Mouse (Mus musculus) cerebellum, adult 8-10 months (tissue): Measurements from ENCODE around the gene Erf.
A peak's percentile ranks its signal among the peaks of the same experiment; 100 is the strongest.

ENCODE experiments used
- DNase-seq: peaks from one replicate; pipeline ENCODE4 v3.0.0; 2022

Erf gene

DNA sequence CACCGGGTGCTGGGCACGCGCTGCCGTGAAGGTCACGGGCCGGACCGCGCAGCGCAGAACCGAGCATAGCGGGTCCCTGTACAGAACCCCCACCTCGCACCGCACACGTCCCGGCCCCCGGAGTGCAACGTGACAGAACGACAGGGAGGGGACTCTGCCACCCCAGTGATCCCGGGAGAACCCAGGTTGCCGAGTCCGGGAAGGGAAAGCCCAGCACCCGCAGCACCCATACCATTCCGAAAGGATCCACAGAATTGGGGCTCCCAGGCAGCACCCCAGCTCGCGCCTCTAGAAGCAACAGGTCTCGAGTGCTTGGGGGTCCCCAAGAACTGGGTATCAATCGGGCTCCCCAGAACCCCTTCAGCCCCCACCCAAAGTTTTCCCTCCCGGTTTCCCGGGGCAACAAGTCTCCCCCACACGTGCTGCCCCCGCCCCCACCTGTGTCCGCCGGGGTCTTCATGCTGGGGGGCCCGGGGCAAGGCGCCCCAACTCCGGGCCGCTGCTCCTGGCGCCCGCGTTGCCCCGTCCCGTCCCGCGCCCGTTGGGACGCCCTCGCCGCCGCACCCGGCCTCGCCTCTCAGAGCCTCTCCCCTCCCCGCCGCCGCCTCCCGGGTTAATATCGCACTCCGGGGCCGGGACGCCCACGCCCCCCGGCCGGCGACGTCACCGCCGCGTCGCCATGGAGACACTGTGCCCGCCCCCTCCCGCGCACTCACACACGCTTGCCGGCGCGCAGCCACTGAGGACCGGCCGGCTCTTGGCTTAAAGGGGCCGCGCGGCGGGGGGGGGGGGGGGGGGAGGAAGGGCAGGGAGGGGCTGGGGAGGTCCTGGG is at the start of gene Erf:
Gene Erf, minus strand, starts transcription at position 621 of the 832 bp plus-strand sequence.
- DNase-seq = peak; percentile 88

- peak; percentile 88 for DNase-seq
Measured at GRCm38 (mm10) chr7:25297454-25298325, 47.1 kb upstream of the Erf start, which contains the start of gene Pafah1b3. Gene Pafah1b3, minus strand, starts transcription at chr7:25297986.

DNA sequence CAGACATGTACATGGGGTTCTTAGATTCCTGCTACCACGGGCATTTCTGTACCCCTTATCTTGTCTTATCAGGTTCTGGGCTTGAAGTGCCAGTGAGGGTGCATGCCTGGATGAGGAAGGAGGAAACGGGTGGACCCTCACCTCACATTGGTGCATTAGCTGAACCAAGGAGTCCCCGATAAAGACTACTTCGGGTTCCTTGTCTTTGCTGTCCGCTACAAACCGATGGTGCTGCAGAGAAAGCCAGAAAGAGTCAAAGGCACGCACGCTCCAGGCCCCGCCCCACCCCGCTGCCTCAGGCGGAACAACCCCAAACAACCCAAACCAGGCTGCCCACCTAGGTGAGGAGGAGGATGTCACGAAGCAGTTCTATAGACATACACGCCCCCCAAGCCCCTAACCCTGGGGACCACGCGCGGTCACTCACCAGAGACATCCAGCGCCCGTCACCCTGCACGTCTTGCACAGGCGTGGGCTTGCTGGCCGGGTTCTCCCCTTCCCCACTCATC is 46.4 kb upstream of the Erf start:
- no peak for DNase-seq

DNA sequence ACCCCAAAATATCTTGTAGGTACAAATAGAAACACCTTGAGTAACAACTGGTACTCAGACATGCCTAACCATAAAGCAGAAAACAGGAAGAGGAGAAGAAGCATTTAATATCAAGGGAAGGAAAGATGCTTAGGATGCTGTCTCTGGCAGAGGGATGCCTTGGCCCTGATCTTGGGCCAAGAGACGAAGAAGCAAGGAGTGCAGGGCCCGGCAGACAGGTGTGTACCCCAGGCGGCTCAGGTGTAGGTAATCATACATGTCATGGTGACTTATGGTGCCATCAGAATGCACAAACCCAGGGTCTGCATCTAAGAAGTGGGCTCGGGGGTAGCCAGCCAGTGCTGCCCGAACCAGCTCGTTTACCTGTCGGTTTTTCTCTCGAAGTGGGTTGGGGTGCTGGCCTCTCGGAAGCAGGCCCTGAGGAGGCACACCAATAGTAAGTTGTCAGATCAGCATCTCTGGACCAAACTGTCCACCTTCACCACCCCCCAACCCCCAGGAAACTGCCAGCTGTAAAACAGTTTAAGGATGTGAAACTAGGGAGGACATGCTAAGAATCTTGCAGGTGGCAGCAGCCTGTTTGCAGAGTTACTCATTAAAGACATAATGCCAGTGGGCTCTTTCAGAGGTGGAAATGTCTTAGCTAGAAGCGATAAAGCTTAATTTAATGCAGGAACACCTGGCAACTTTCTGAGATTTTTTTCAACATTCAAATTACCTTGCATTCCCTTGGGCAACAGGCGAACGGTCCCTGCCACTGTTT is 44.6 kb upstream of the Erf start:
- no peak for DNase-seq

GRCm38 (mm10) chr7:25294495-25294894 is 43.9 kb upstream of the Erf start:
- DNase-seq = no peak

- DNase-seq = no peak
Measured at GRCm38 (mm10) chr7:25293191-25293739, 42.7 kb upstream of the Erf start.

- no peak for DNase-seq
Measured at GRCm38 (mm10) chr7:25292107-25292506, 41.5 kb upstream of the Erf start.

DNA sequence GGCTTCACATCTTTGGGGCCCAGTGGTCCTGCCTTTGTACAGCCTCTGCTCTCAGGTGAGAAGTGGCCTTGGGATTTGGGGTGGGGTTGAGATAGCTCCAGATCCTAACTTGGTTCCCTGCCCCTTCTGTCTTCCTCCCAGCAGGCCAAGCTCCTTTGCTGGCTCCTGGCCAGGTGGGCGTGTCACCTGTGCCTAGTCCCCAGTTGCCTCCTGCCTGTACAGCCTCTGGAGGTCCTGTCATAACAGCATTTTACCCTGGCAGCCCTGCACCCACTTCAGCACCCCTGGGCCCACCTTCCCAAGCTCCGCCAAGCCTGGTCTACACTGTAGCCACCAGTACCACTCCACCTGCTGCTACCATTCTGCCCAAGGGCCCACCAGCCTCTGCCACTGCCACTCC is 40.4 kb upstream of the Erf start:
- peak; percentile 51 for DNase-seq

DNA sequence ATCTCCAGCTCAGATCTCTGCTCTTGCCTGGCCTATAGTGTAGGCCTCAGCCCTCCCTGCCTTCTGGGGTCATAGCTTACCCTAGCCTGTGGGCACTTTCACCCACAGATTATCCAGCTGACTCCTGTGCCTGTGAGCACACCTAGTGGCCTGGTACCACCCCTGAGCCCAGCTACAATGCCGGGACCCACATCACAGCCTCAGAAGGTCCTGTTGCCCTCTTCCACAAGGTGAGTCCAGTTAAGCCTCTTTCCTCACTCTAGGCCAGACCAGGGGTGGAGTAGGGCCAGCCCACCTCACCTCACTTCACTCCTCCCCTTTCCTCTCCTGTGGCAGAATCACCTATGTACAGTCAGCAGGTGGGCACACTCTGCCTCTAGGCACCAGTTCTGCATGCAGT is 39.9 kb upstream of the Erf start:
- DNase-seq = no peak

DNA sequence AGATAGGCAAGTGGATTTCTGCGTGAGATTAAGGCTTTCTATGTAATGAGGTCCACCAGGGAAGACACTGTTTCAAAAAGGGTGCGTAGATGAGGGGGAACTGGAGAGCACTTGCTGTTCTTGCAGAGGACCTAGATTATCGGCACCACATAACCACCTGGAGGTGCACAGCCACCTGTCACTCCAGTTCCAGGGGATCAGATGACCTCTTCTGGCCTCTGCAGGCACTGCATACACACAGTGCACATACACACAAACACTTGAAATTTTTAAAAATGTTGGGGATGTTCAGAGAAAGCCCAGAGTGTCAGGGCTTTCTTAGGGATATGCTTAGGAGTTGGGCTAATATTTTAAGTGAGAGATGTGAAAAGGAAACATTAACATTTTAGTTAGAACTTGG is 39.4 kb upstream of the Erf start:
- DNase-seq = no peak

GRCm38 (mm10) chr7:25288721-25289120 is 38.2 kb upstream of the Erf start:
- no peak for DNase-seq

GRCm38 (mm10) chr7:25288011-25288410 is 37.5 kb upstream of the Erf start:
- DNase-seq = no peak

DNA sequence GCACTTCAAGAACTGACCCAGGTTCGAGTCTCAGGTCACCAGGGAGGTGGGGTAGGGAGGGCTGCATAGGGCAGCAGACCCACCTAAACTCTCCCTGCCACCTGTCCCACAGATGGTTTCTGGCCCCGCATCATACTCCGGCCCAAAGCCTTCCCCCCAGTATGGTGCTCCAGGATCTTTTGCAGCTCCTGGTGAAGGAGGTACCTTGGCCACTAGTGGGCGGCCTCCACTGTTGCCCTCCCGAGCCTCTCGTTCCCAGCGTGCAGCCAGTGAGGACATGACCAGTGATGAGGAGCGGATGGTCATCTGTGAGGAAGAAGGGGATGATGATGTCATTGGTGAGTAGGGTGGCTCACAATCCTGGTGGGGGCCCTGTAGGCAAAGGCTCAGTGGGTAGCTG is 36.4 kb upstream of the Erf start:
- no peak for DNase-seq

DNA sequence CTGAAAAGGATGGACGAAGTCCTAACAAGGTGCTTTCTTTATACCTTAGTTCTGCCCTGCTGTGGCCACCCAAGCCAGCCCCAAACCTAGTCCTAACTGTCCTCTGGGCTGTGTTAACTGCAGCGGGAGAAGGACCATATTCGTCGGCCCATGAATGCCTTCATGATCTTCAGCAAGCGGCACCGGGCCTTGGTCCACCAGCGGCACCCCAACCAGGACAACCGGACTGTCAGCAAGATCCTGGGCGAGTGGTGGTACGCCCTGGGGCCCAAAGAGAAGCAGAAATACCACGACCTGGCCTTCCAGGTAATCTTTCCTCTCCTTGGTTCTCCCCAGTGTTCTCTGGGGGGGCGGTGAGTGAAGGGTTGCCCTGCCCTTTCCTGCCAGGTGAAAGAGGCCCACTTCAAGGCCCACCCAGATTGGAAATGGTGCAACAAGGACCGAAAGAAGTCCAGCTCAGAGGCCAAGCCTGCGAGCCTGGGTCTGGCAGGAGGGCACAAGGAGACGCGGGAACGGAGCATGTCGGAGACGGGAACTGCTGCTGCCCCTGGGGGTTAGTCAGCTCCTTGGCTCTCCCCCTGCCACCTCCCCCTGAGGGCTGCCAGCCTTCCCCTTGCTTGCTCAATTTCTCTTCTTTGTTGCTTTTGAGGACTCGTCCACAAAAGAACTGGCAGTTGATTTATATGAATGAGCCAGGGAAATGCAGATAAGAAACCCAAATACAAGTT is 35.1 kb upstream of the Erf start:
- no peak for DNase-seq

- DNase-seq = no peak
Measured at GRCm38 (mm10) chr7:25284766-25285165, 34.2 kb upstream of the Erf start.

DNA sequence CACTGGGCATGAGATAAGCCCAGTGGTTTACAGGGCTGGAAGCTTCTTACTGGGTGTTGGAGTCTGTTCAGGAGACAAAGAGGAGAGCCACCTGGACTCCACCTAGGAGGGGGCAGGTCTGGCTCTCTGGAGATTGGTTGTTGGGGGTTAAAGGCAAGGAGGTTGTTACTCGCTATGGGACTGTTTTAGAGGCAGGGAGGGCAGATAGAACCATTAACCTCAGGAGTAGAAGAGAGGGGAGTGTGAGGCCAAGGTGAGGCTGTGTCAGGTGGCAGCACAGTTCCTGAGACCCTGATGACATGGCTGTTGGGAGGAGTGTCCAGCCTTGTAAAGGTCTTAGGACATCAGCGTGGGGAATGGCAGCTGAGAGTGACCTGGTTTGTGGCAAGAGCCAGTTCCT is 33.6 kb upstream of the Erf start:
- no peak for DNase-seq

GRCm38 (mm10) chr7:25283637-25284036 is 33.1 kb upstream of the Erf start:
- DNase-seq = no peak

GRCm38 (mm10) chr7:25282731-25283211 is 32.2 kb upstream of the Erf start:
- DNase-seq = peak; percentile 68

DNA sequence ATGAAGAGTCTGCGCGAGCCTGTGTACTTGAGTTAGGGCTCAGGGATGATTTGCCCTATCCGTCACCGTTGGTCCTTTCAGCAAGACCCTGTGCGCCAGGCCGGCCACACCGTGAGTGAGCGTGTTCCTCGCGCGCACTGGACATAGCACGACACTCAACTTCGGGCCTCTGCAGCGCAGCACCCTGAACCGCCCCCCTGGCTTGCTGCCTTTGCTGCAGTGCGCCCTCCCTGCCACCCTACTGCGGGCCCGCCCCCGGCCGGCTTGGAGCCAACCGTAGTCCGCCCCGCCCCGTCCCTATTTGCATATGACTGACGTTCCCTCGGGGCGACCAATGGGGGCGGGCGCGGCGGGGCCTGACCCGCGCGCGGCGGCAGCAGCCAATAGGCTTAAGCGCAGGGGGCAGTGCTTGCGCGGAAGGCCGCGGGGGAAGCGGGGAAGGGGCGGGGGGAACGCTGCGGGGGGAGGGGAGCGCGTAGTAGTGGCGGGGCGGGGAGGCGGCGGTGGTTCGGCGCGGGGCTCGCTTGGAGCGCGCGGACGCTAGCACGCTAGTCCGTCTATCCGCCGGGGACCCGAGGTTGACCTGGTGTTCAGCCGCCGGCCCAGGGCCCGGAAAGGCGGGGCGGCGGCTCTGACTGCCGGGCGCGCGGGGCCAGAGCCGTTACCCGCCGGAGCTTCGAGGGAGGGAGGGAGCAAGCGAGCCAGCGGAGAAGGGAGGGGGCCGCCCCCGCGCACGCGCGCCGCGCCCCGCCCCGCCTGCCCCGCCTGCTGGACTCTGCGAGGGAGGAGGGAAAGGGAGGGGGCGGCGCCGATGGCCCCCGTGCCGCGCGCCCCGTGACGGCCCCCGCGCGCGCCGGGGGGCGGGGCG is 31.4 kb upstream of the Erf start:
- peak; percentile 97 for DNase-seq

DNA sequence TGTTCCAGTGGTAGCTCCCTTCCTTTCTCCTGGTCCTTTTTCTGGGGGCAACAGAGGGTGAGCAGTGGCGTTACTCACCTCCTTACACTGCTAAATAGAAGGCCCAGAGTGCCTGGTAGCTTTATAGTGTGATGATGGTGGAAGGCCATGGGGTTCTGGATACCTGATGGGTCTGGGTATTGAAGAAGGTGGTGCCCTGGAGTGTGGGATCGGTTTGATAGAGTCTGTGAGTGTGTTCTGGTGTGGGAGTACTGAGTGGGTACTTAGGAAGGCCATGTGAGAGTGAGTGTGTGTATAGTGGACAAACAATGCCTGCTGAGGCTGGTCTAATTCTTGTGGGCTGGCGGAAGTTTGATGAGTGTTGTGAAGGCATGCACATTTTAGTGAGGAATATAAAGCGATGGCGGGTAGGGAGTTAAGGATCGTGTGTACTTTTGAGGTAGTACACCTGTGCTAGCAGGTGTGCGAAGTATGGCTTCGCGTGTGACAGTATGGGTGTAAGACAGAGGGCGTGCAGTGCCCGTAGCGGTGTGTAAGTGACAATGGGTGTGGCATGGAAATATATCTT is 30.7 kb upstream of the Erf start:
- peak; percentile 50 for DNase-seq
